Mouse (Mus musculus): ENCODE measurements around the gene Olfr318. TPM values are rescaled to one million over a fixed set of nuclear protein-coding genes. Genes with fewer than 3 reads are reported as not detected.

Gene Olfr318
- polyA plus RNA-seq, 1 experiment = not detected

DNA sequence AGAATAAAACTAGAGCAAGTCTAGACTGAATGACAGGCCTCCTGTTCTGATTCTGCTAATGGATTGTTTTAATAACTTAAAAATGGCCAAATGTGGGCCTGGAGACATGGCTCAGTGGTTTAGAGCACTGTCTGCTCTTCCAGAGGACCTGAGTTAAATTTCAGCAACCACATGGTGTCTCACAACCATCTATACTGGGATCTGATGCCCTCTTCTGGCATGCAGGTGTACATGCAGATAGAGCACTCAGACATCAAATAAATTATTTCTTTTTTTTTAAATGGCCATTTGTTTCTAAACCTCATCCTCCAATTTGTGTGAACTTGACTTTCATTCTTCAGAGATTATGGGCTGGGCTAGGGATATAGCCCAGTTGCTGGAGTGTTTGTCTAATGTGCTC, 54.6 kb downstream of the Olfr318 start:
- no peak for DNase-seq (ENCODE audit: low read depth)
- no peak for TF ChIP-seq POLR2A (IDR thresholded peaks at IDR 0.05; ENCODE audit: borderline replicate concordance, extremely low read depth, insufficient read depth, insufficient read length, poor library complexity, severe bottlenecking)
- TF ChIP-seq CTCF (IDR thresholded peaks at IDR 0.05; ENCODE audit: borderline replicate concordance, extremely low read depth, insufficient read depth, insufficient read length) = no peak

Other genes starting within 250 kb of the Olfr318 start
- gene Olfr332, start 231.5 kb downstream of the Olfr318 start, polyA plus RNA-seq (2012; rRNA removed) = not detected in 2 replicates
- gene Olfr331, start 221.4 kb downstream of the Olfr318 start, polyA plus RNA-seq (2012; rRNA removed) = not detected in 2 replicates
- gene Olfr330, start 189.2 kb downstream of the Olfr318 start, polyA plus RNA-seq (2012; rRNA removed) = not detected in 2 replicates
- not detected in 2 replicates for gene Olfr329-ps, start 177.6 kb downstream of the Olfr318 start, polyA plus RNA-seq (2012; rRNA removed)
- not detected in 2 replicates for gene Olfr328, start 168.4 kb downstream of the Olfr318 start, polyA plus RNA-seq (2012; rRNA removed)
- not detected in 2 replicates for gene Olfr224, start 153.5 kb downstream of the Olfr318 start, polyA plus RNA-seq (2012; rRNA removed)
- not detected in 2 replicates for gene Olfr325, start 146.3 kb downstream of the Olfr318 start, polyA plus RNA-seq (2012; rRNA removed)
- 0.10 TPM in 1 of 2 replicates, not detected in the other for gene Olfr324, start 128.9 kb downstream of the Olfr318 start, polyA plus RNA-seq (2012; rRNA removed)
- gene 2210407C18Rik, start 107.9 kb downstream of the Olfr318 start, polyA plus RNA-seq (2012; rRNA removed) = not detected in 2 replicates
- not detected in 2 replicates for gene Olfr323, start 93.5 kb downstream of the Olfr318 start, polyA plus RNA-seq (2012; rRNA removed)
- 0.11 TPM in 1 of 2 replicates, not detected in the other for gene Trim58, start 83.5 kb downstream of the Olfr318 start, polyA plus RNA-seq (2012; rRNA removed)
- gene Olfr322, start 65.2 kb downstream of the Olfr318 start, polyA plus RNA-seq (2012; rRNA removed) = not detected in 2 replicates
- not detected in 2 replicates for gene Olfr320, start 42.9 kb downstream of the Olfr318 start, polyA plus RNA-seq (2012; rRNA removed)
- gene Olfr319, start 24.9 kb downstream of the Olfr318 start, polyA plus RNA-seq (2012; rRNA removed) = 0.10 TPM in 1 of 2 replicates, not detected in the other
- 0.20 and 0.27 TPM in 2 replicates for gene Olfr317, start 15.2 kb upstream of the Olfr318 start, polyA plus RNA-seq (2012; rRNA removed)
- gene Olfr316, start 28.7 kb upstream of the Olfr318 start, polyA plus RNA-seq (2012; rRNA removed) = not detected in 2 replicates
- not detected in 2 replicates for gene Olfr315, start 49.2 kb upstream of the Olfr318 start, polyA plus RNA-seq (2012; rRNA removed)
- gene Olfr314, start 58.9 kb upstream of the Olfr318 start, polyA plus RNA-seq (2012; rRNA removed) = not detected in 2 replicates
- gene Fam183b, start 77.9 kb upstream of the Olfr318 start, polyA plus RNA-seq (2012; rRNA removed) = 1.1 and 2.4 TPM in 2 replicates
- gene Olfr313, start 91.0 kb upstream of the Olfr318 start, polyA plus RNA-seq (2012; rRNA removed) = not detected in 2 replicates
- gene Olfr312, start 105.2 kb upstream of the Olfr318 start, polyA plus RNA-seq (2012; rRNA removed) = not detected in 2 replicates
- 0.06 TPM in 1 of 2 replicates, not detected in the other for gene Olfr311, start 115.2 kb upstream of the Olfr318 start, polyA plus RNA-seq (2012; rRNA removed)
- gene Gm12258, start 123.1 kb upstream of the Olfr318 start, polyA plus RNA-seq (2012; rRNA removed) = 22.2 and 28.2 TPM in 2 replicates
- gene 2810021J22Rik, start 143.2 kb upstream of the Olfr318 start, polyA plus RNA-seq (2012; rRNA removed) = 8.7 and 10.0 TPM in 2 replicates
- 4.2 and 6.0 TPM in 2 replicates for gene Zfp39, start 180.2 kb upstream of the Olfr318 start, polyA plus RNA-seq (2012; rRNA removed)
- gene Btnl10, start 193.9 kb upstream of the Olfr318 start, polyA plus RNA-seq (2012; rRNA removed) = 0.01 and 0.04 TPM in 2 replicates
- gene Rnf187, start 214.9 kb upstream of the Olfr318 start, polyA plus RNA-seq (2012; rRNA removed) = 664 and 715 TPM in 2 replicates
- 726 and 1,077 TPM in 2 replicates for gene Hist3h2ba, start 224.9 kb upstream of the Olfr318 start, polyA plus RNA-seq (2012; rRNA removed)
- 120 and 164 TPM in 2 replicates for gene Hist3h2a, start 230.7 kb upstream of the Olfr318 start, polyA plus RNA-seq (2012; rRNA removed)
- gene Trim17, start 230.7 kb upstream of the Olfr318 start, polyA plus RNA-seq (2012; rRNA removed) = 2.1 and 2.2 TPM in 2 replicates